In genomic region chr13:45649197-45649812, GRCm38 (mm10) we compare ENCODE assay signal across 15 mouse cellular contexts.
A peak's percentile ranks its signal among the peaks of the same experiment; 100 is the strongest.
DNase-seq lines count a peak whose midpoint lies in the region; ATAC-seq and TF ChIP-seq lines count a peak whose summit lies in the region.
"Had no signal": no experiment of that assay in that cellular context is flagged by ENCODE, and none has a peak within 500 bp of the region (broad histone marks: within the 10 kb centered on the region; RNA-seq: fewer than 3 reads in every experiment).

No protein-coding gene starts in this region.

- no peak for TF ChIP-seq CTCF in liver, postnatal 0 days (IDR thresholded peaks at IDR 0.05; ENCODE audit: low read depth)

- H3K27me3 ChIP-seq in liver, postnatal 0 days (ENCODE audit: insufficient read depth, low read length) = no peaks in the 10 kb centered on the region
- H3K27me3 ChIP-seq: intestine, embryonic 15.5 days; kidney, embryonic 15.5 days; Patski had no signal

- no peak overlapping the region for H3K27ac ChIP-seq in liver, postnatal 0 days (ENCODE audit: low read depth)
- H3K27ac ChIP-seq: forebrain, embryonic 10.5 days; hindbrain, embryonic 10.5 days; intestine, embryonic 15.5 days; kidney, embryonic 15.5 days; midbrain, embryonic 10.5 days had no signal

- no peaks in the 10 kb centered on the region for H3K4me1 ChIP-seq in liver, postnatal 0 days (ENCODE audit: insufficient read depth)
- H3K4me1 ChIP-seq: forebrain, embryonic 10.5 days; hindbrain, embryonic 10.5 days; intestine, embryonic 15.5 days; kidney, embryonic 15.5 days; midbrain, embryonic 10.5 days had no signal

- TF ChIP-seq EP300 in liver, postnatal 0 days (IDR thresholded peaks at IDR 0.05; ENCODE audit: low read depth) = no peak

- H3K4me3 ChIP-seq in liver, postnatal 0 days (ENCODE audit: low read depth, low read length) = no peak overlapping the region
- H3K4me3 ChIP-seq: forebrain, embryonic 10.5 days; hindbrain, embryonic 10.5 days; intestine, embryonic 15.5 days; kidney, embryonic 15.5 days; midbrain, embryonic 10.5 days; myocyte had no signal

- H3K36me3 ChIP-seq in liver, postnatal 0 days (replicated peaks; ENCODE audit: insufficient read depth, low read length) = no peaks in the 10 kb centered on the region
- H3K36me3 ChIP-seq: forebrain, embryonic 10.5 days; hindbrain, embryonic 10.5 days; intestine, embryonic 15.5 days; midbrain, embryonic 10.5 days had no signal

- no peak for DNase-seq in frontal cortex, adult 2 months (ENCODE audit: extremely low spot score in 1 of 2, low spot score in 1 of 2)
- peak; percentile 33 for DNase-seq in 3T3-L1 (ENCODE audit: low read depth, low spot score)
- no peak for DNase-seq in liver, postnatal 0 days
- DNase-seq in left cerebral cortex, adult 11 months (ENCODE audit: low spot score) = no peak
- DNase-seq: cerebellum, adult 18-20 months had no signal

- WGBS in liver, postnatal 0 days (ENCODE audit: insufficient replicate concordance) = 39% methylated on average over 4 of the region's 4 CpGs

- H3K9ac ChIP-seq in liver, postnatal 0 days (replicated peaks) = no peak overlapping the region
- H3K9ac ChIP-seq: intestine, embryonic 15.5 days; kidney, embryonic 15.5 days had no signal

- H3K9me3 ChIP-seq in liver, postnatal 0 days (ENCODE audit: low read length) = no peaks in the 10 kb centered on the region
- H3K9me3 ChIP-seq: forebrain, embryonic 10.5 days; hindbrain, embryonic 10.5 days; intestine, embryonic 15.5 days; kidney, embryonic 15.5 days; midbrain, embryonic 10.5 days had no signal

- peak; percentile 56 for ATAC-seq in frontal cortex, adult (ENCODE audit: low TSS enrichment)
- peak; percentile 80 for ATAC-seq in CD4-positive, CD25-positive, alpha-beta regulatory T cell, adult 4 months
- peak; percentile 12 to 72; a peak in 2 of 4 replicates for ATAC-seq in hematopoietic stem cell, adult 5-6 weeks (replicated peaks in 1 of 2; ENCODE audit: insufficient read depth in 1 of 2, low FRiP score in 2 of 2, low TSS enrichment in 1 of 2, low read depth in 1 of 2, poor library complexity in 2 of 2, severe bottlenecking in 2 of 2)
- no peak for ATAC-seq in liver, postnatal 0 days
- ATAC-seq: intestine, embryonic 15.5 days; Patski had no signal

- no peak overlapping the region for H3K4me2 ChIP-seq in liver, postnatal 0 days (ENCODE audit: low read depth, low read length)
- H3K4me2 ChIP-seq: intestine, embryonic 15.5 days; kidney, embryonic 15.5 days had no signal
